Mouse (Mus musculus): ENCODE measurements around the gene Arf4. TPM values are rescaled to one million over a fixed set of nuclear protein-coding genes. Genes with fewer than 3 reads are reported as not detected.

The Arf4 gene
- polyA plus RNA-seq, 1 experiment from 2014 or later = 411 TPM

DNA sequence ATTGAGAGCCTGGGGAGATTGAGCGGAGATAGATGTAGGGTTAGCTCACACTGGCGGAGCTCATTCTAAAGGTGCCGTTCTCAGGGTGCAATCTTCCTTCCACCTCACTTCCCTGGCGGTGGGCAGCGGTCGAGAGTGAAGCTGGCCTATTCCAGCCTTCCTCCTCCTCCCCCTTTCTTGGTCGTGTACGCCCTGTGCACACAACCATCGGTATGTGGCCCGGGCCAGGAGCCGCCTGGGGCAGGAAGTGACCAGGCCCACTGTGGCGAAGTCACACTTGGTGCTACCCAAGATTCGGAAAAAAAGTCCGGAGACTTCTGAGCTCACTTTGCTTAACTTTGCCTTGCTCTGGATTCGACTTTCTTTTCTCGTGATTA lies 822 bp downstream of the Arf4 start:
- H3K27ac ChIP-seq (replicated peaks) = peak overlapping the region; percentile 99
- no peaks in the 10 kb centered on the region for H3K9me3 ChIP-seq (ENCODE audit: control insufficient read depth, low read length)
- H3K4me2 ChIP-seq (replicated peaks; ENCODE audit: low read depth) = peak overlapping the region; percentile 77
- no peaks in the 10 kb centered on the region for H3K27me3 ChIP-seq (ENCODE audit: control insufficient read depth, insufficient read depth, low read length)
- ATAC-seq (ENCODE audit: low FRiP score, low TSS enrichment) = peak; percentile 85
- peak; percentile 89 for DNase-seq (ENCODE audit: low spot score)
- WGBS = under 1% methylated on average over 16 of the region's 16 CpGs
- H3K9ac ChIP-seq (ENCODE audit: low read length) = peak overlapping the region; percentile 83
- no peaks in the 10 kb centered on the region for H3K36me3 ChIP-seq (ENCODE audit: control insufficient read depth, insufficient read depth, low read length)
- H3K4me1 ChIP-seq (replicated peaks; ENCODE audit: control insufficient read depth, insufficient read depth) = no peaks in the 10 kb centered on the region
- peak overlapping the region; percentile 93 for H3K4me3 ChIP-seq (ENCODE audit: low read depth, low read length)
- TF ChIP-seq EP300 (optimal IDR thresholded peaks at IDR 0.05) = no peak
- TF ChIP-seq CTCF (IDR thresholded peaks at IDR 0.05; ENCODE audit: low read depth) = peak; percentile 19; the same call in 1 of the 2 replicates

DNA sequence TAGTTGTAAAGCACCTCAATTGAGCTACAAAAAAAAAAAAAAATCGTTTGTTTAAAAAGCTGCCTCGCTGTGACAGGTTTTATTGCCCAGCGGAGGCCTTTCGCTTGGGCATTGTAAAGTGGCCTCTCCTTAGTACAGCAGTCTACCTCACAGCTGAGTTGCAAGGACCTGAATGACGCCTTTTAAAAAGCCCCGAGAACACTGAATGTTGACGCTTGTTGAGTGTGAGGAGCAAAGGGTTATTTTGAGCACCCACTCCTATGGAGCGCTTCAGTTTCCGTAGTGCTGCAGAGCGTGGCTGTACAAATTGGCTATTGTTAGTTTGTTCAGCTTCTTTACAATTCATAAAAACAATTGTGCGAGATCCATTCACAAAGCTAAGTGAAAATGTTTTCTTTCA lies 1.4 kb downstream of the Arf4 start:
- Histone ChIP-seq H3K36me3 (ENCODE audit: control insufficient read depth, insufficient read depth, low read length) (no peaks in the 10 kb centered on the region), H3K9me3 (ENCODE audit: control insufficient read depth, low read length) (no peaks in the 10 kb centered on the region), H3K27me3 (ENCODE audit: control insufficient read depth, insufficient read depth, low read length) (no peaks in the 10 kb centered on the region), H3K9ac (ENCODE audit: low read length) (peak overlapping the region; percentile 83), H3K27ac (replicated peaks) (peak overlapping the region; percentile 99), H3K4me3 (ENCODE audit: low read depth, low read length) (peak overlapping the region; percentile 93), H3K4me1 (replicated peaks; ENCODE audit: control insufficient read depth, insufficient read depth) (no peaks in the 10 kb centered on the region), H3K4me2 (replicated peaks; ENCODE audit: low read depth) (peak overlapping the region; percentile 77)
- ATAC-seq (ENCODE audit: low FRiP score, low TSS enrichment) (no peak), DNase-seq (ENCODE audit: low spot score) (no peak)
- TF ChIP-seq CTCF (IDR thresholded peaks at IDR 0.05; ENCODE audit: low read depth) (no peak), EP300 (optimal IDR thresholded peaks at IDR 0.05) (no peak)
- WGBS = 4% methylated on average over 11 of the region's 11 CpGs

DNA sequence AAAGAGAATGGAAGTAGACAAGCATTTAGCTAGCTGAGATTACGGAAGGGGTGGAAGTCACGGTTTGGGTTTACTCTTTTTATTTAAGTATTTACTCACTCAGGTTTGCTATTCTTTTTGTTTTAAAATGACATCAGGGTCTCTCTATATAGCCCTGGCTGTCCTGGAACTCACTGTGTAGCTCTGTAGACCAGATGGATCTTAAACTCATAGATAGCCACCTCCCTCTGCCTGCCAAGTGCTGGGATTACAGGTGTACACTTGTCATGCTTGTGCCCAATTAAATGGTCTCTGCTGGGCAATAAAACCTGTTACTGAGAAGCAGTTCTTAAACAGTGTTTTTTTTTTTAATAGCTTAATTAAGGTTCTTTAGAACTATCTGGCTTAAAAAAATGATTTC lies 2.1 kb downstream of the Arf4 start:
- Histone ChIP-seq H3K36me3 (ENCODE audit: control insufficient read depth, insufficient read depth, low read length) (no peaks in the 10 kb centered on the region), H3K4me1 (replicated peaks; ENCODE audit: control insufficient read depth, insufficient read depth) (no peaks in the 10 kb centered on the region), H3K4me3 (ENCODE audit: low read depth, low read length) (peak overlapping the region; percentile 93), H3K27me3 (ENCODE audit: control insufficient read depth, insufficient read depth, low read length) (no peaks in the 10 kb centered on the region), H3K4me2 (replicated peaks; ENCODE audit: low read depth) (peak overlapping the region; percentile 77), H3K9me3 (ENCODE audit: control insufficient read depth, low read length) (no peaks in the 10 kb centered on the region), H3K27ac (replicated peaks) (no peak overlapping the region), H3K9ac (ENCODE audit: low read length) (peak overlapping the region; percentile 83; the same call in 1 of the 2 replicates)
- ATAC-seq (ENCODE audit: low FRiP score, low TSS enrichment) (no peak), DNase-seq (ENCODE audit: low spot score) (peak; percentile 30)
- TF ChIP-seq EP300 (optimal IDR thresholded peaks at IDR 0.05) (no peak), CTCF (IDR thresholded peaks at IDR 0.05; ENCODE audit: low read depth) (peak; percentile 65)
- WGBS = 9% methylated on average over 2 of the region's 2 CpGs

DNA sequence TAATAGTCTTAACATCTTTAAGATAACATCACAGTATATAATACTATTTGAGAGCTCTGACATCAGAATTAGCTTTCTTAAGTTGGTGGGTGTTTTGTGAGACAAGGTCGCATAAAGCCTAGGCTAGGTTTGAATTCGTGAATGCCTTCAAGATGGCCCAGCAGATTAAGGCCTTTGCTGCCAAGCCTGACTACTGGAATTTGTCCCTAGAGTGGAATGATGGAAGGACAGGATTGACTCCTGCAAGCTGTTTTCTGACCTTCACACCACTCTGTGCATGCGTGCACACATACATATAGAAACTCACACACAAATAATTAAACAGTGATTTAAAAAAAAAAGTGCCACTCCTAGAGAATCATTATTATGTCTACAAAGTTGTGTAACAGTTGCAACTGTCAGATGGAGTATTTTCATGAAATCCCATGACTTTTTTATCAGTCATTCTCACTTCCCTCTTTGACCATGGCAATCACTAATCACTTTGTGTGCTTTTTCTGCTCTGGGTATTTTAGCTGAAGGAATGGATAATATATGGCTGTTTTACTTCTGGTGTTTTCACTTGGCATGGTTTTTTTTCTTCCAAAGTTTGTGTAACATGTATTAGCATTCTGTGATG lies 5.2 kb downstream of the Arf4 start:
- no peak overlapping the region for H3K27ac ChIP-seq (replicated peaks)
- no peak overlapping the region for H3K9ac ChIP-seq (ENCODE audit: low read length)
- no peaks in the 10 kb centered on the region for H3K27me3 ChIP-seq (ENCODE audit: control insufficient read depth, insufficient read depth, low read length)
- WGBS = 56% methylated on average over 3 of the region's 3 CpGs
- no peak for TF ChIP-seq EP300 (optimal IDR thresholded peaks at IDR 0.05)
- no peak for TF ChIP-seq CTCF (IDR thresholded peaks at IDR 0.05; ENCODE audit: low read depth)
- H3K36me3 ChIP-seq (ENCODE audit: control insufficient read depth, insufficient read depth, low read length) = no peaks in the 10 kb centered on the region
- no peaks in the 10 kb centered on the region for H3K4me1 ChIP-seq (replicated peaks; ENCODE audit: control insufficient read depth, insufficient read depth)
- DNase-seq (ENCODE audit: low spot score) = no peak
- ATAC-seq (ENCODE audit: low FRiP score, low TSS enrichment) = no peak
- no peak overlapping the region for H3K4me3 ChIP-seq (ENCODE audit: low read depth, low read length)
- H3K9me3 ChIP-seq (ENCODE audit: control insufficient read depth, low read length) = no peaks in the 10 kb centered on the region
- H3K4me2 ChIP-seq (replicated peaks; ENCODE audit: low read depth) = no peak overlapping the region

DNA sequence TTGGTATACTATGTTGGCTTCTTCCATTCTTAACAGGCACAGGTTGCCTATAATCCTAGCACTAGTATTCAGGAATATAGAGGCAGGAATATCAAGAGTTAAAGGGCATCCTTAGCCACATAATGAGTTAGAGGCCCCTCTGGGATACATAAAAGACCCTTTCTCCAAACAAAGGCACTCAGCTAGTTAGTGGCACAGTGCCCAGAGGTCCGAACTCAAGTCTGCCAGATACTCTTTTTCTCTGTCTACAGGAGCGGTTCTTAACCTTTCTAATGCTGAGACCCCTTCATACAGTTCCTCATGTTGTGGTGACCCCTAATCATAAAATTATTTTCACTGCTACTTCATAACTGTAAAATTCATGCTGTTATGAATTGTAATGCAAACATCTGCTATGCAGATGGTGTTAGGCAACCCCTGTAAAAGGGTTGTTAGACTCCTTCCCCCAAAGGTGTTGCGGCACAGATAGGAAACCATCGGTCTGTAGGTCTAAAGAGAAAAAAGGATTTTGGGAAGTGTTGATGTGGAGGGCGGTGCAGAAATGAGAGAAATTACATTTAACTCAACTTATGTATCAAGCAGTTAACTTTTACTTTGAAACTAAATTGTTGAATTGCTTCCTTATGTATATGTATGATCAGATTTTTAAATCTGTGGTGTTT lies 8.2 kb downstream of the Arf4 start:
- TF ChIP-seq CTCF (IDR thresholded peaks at IDR 0.05; ENCODE audit: low read depth) (no peak), EP300 (optimal IDR thresholded peaks at IDR 0.05) (no peak)
- H3K36me3 ChIP-seq (ENCODE audit: control insufficient read depth, insufficient read depth, low read length) = no peaks in the 10 kb centered on the region
- ATAC-seq (ENCODE audit: low FRiP score, low TSS enrichment) = no peak
- no peak overlapping the region for H3K9ac ChIP-seq (ENCODE audit: low read length)
- no peak for DNase-seq (ENCODE audit: low spot score)
- H3K4me2 ChIP-seq (replicated peaks; ENCODE audit: low read depth) = no peak overlapping the region
- WGBS = 60% methylated on average over 5 of the region's 5 CpGs
- no peak overlapping the region for H3K4me3 ChIP-seq (ENCODE audit: low read depth, low read length)
- no peaks in the 10 kb centered on the region for H3K9me3 ChIP-seq (ENCODE audit: control insufficient read depth, low read length)
- H3K27me3 ChIP-seq (ENCODE audit: control insufficient read depth, insufficient read depth, low read length) = no peaks in the 10 kb centered on the region
- H3K27ac ChIP-seq (replicated peaks) = no peak overlapping the region
- no peaks in the 10 kb centered on the region for H3K4me1 ChIP-seq (replicated peaks; ENCODE audit: control insufficient read depth, insufficient read depth)

DNA sequence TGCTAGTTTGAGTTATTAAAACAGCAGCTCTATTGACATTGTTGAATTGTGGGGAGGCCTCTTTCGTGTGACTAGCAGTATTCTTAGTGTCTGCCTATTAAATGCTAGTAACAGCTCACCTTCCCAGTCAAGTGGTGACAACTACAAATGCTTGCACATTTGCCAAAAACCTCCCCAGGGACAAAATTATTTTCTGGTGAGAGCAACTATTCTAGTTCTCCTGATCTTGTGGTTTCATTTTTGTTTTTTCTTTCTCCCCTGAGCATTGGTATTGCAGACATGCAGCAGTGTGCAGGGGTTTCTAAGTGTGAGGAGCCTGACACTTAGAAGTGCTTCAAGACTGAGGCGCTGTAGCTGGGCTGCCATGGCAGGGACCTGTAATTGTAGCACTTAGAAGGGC lies 9.9 kb downstream of the Arf4 start:
- no peak for DNase-seq (ENCODE audit: low spot score)

More for the DNA sequence above, 9.9 kb downstream of the Arf4 start:
- TF ChIP-seq CTCF (IDR thresholded peaks at IDR 0.05; ENCODE audit: low read depth) (no peak), EP300 (optimal IDR thresholded peaks at IDR 0.05) (no peak)
- ATAC-seq (ENCODE audit: low FRiP score, low TSS enrichment) = no peak
- 85% methylated on average over 2 of the region's 2 CpGs for WGBS
- H3K4me3 ChIP-seq (ENCODE audit: low read depth, low read length) = no peak overlapping the region
- H3K9ac ChIP-seq (ENCODE audit: low read length) = no peak overlapping the region
- no peaks in the 10 kb centered on the region for H3K27me3 ChIP-seq (ENCODE audit: control insufficient read depth, insufficient read depth, low read length)
- no peaks in the 10 kb centered on the region for H3K9me3 ChIP-seq (ENCODE audit: control insufficient read depth, low read length)
- peaks cover 4% of the 10 kb centered on the region; the same call in 1 of the 2 replicates for H3K36me3 ChIP-seq (ENCODE audit: control insufficient read depth, insufficient read depth, low read length)
- no peak overlapping the region for H3K4me2 ChIP-seq (replicated peaks; ENCODE audit: low read depth)
- no peak overlapping the region for H3K27ac ChIP-seq (replicated peaks)
- no peaks in the 10 kb centered on the region for H3K4me1 ChIP-seq (replicated peaks; ENCODE audit: control insufficient read depth, insufficient read depth)

All from stomach, postnatal 0 days (tissue).